Mouse (Mus musculus) lung, embryonic 14.5 days (tissue): ENCODE data around the gene 1810013L24Rik. TPM values are rescaled to one million over a fixed set of nuclear protein-coding genes. Genes with fewer than 3 reads are reported as not detected.
A peak's percentile ranks its signal among the peaks of the same experiment; 100 is the strongest.

Experiments used
- ATAC-seq: fragments of 200-750 bp; cut with Nextera tagmentation; 2 replicates; pipeline ENCODE4 v1.8.0; 2017; ENCODE audit warnings: mild to moderate bottlenecking, moderate TSS enrichment, moderate library complexity; ENCODE audit not compliant: insufficient read depth
- DNase-seq: peaks from one replicate; pipeline ENCODE4 v3.0.0-alpha.2; 2015
- H3K27ac ChIP-seq: fragments of 300-500 bp; sonication (generic); 2 replicates; pipeline ENCODE4 v1.5.1; 2014; ENCODE audit warnings: low read depth, mild to moderate bottlenecking, moderate library complexity
- H3K27me3 ChIP-seq: fragments of 300-500 bp; sonication (generic); 2 replicates; pipeline ENCODE4 v1.6.1; 2014; ENCODE audit warnings: low read length, control low read depth; ENCODE audit not compliant: insufficient read depth
- H3K36me3 ChIP-seq: fragments of 300-500 bp; sonication (generic); 2 replicates; pipeline ENCODE4 v1.6.1; 2014; ENCODE audit warnings: control low read depth; ENCODE audit not compliant: insufficient read depth
- H3K4me1 ChIP-seq: fragments of 300-500 bp; sonication (generic); 2 replicates; pipeline ENCODE4 v1.6.1; 2014; ENCODE audit warnings: antibody characterized with exemption, control low read depth; ENCODE audit not compliant: insufficient read depth
- H3K4me2 ChIP-seq: fragments of 300-500 bp; sonication (generic); 2 replicates; pipeline ENCODE4 v1.6.1; 2014; ENCODE audit warnings: mild to moderate bottlenecking
- H3K4me3 ChIP-seq: fragments of 300-500 bp; sonication (generic); 2 replicates; pipeline ENCODE4 v1.5.1; 2014; ENCODE audit warnings: low read depth, low read length
- H3K9ac ChIP-seq: fragments of 300-500 bp; sonication (generic); 2 replicates; pipeline ENCODE4 v1.6.1; 2014
- H3K9me3 ChIP-seq: fragments of 300-500 bp; sonication (generic); 2 replicates; pipeline ENCODE4 v1.6.1; 2016; ENCODE audit warnings: low read depth, low read length, control low read depth
- CTCF ChIP-seq: IDR thresholded peaks from 2 replicates; pipeline ENCODE4 v1.5.1; 2016; ENCODE audit warnings: antibody characterized with exemption, low read depth
- WGBS: fragments of 180-500 bp; shearing (Covaris S2); extraction: QIAGEN DNeasy Blood & Tissue Kit; methylation state at CpG from one replicate; pipeline ENCODE4 v1.1.7; 2014; 5-methylcytosine and 5-hydroxymethylcytosine counted together
- polyA plus RNA-seq: library from polyadenylated mRNA; unstranded; fragments of >200 nt; fragmentation: Nextera tagmentation; extraction: Ambion mirVana; gene quantifications from 2 replicates; pipeline ENCODE4 v1.2.1, GENCODE M21; 2014

Gene 1810013L24Rik
- polyA plus RNA-seq, 1 experiment from 2014 or later: 15.1 TPM

DNA sequence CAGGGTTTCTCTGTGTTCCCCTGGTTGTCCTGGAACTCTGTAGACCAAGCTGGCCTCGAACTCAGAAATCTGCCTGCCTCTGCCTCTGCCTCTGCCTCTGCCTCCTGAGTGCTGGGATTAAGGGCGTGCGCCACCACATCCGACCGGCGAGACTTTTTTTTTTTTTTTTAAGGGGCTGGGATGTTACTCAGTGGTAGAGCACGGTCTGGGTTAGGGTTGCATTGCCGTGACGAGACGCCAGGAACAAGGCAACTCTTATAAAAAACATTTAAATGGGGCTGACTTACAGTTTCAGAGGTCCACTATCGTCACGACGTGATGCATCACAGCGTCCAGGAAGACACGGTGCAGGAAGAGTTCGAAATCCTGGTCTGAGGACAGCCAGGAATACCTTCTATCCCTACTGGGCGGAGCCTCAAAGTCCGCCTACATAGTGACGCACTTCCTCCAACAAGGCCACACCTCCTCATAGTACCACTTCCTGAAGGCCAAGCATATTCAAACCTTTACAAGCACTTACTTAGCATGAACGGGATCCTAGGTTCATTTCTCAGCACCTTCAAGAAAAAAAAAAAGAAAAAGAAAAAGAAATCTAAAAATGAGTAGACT lies 37.8 kb upstream of the 1810013L24Rik start, which contains the start of gene Usp7:
Usp7 (minus strand) TSS at position 360 of the 609 bp plus-strand sequence.
- H3K4me1 ChIP-seq: no peaks in the 10 kb centered on the region
- H3K4me3 ChIP-seq: no peak within 1 kb of the TSS
- no peak within 1 kb of the TSS for H3K27ac ChIP-seq
- H3K4me2 ChIP-seq: no peak within 1 kb of the TSS
- 90% methylated on average over 20 of the region's 20 CpGs for WGBS
- no peak for ATAC-seq
- H3K9me3 ChIP-seq: no peaks in the 10 kb centered on the region
- H3K9ac ChIP-seq: no peak within 1 kb of the TSS
- H3K36me3 ChIP-seq: no peaks in the 10 kb centered on the region
- no peaks in the 10 kb centered on the region for H3K27me3 ChIP-seq
- DNase-seq: no peak
- TF ChIP-seq CTCF: no peak

DNA sequence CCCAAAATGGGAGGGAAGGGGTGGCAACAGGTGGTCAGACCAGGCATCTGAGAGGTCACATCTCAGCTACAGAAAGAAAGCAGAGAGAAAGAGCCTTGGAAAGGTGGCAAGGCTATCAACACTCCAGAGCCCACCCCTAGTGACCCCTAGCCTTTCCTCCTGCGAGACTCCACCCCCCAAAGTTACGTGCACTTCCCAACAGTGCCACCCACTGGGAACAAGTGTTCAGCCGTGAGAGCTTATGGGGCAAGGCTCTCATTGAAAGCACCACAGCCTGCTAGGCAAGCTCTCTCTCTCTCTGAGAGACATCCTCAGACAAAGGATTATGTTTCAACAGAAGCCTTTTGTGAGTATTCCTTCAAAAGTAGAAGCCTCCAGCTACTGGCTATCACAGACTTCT lies 34.9 kb upstream of the 1810013L24Rik start:
- Histone ChIP-seq H3K9ac (no peak overlapping the region), H3K27ac (no peak overlapping the region), H3K4me3 (no peak overlapping the region), H3K27me3 (no peaks in the 10 kb centered on the region), H3K36me3 (no peaks in the 10 kb centered on the region), H3K4me2 (no peak overlapping the region), H3K9me3 (no peaks in the 10 kb centered on the region), H3K4me1 (no peaks in the 10 kb centered on the region)
- ATAC-seq (no peak), DNase-seq (peak; percentile 26)
- 7% methylated on average over 3 of the region's 3 CpGs for WGBS
- no peak for TF ChIP-seq CTCF

DNA sequence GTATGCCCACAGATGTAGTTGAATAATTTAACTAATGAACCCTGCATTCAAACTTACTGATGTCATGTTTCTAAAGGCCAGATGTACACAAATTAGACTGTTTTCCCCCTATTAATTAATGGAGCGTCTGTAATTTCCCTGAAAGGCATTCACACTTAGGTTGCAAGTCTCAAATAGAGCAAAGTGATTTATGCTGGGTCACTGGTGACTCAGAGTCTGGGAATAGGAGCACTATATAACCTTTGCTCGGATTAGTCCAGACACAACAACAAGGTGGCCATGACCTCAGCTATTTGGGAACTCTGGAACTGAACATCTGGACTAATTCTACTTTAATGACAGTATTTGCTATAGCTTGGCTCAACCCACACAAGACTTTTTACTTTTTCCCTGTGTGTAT lies 34.0 kb upstream of the 1810013L24Rik start:
- WGBS: 86% methylated on average over 2 of the region's 2 CpGs
- H3K27me3 ChIP-seq: no peaks in the 10 kb centered on the region
- H3K9ac ChIP-seq: no peak overlapping the region
- DNase-seq: no peak
- H3K4me2 ChIP-seq: no peak overlapping the region
- ATAC-seq: no peak
- H3K4me3 ChIP-seq: no peak overlapping the region
- no peaks in the 10 kb centered on the region for H3K36me3 ChIP-seq
- H3K4me1 ChIP-seq: no peaks in the 10 kb centered on the region
- H3K9me3 ChIP-seq: no peaks in the 10 kb centered on the region
- TF ChIP-seq CTCF: no peak
- no peak overlapping the region for H3K27ac ChIP-seq

DNA sequence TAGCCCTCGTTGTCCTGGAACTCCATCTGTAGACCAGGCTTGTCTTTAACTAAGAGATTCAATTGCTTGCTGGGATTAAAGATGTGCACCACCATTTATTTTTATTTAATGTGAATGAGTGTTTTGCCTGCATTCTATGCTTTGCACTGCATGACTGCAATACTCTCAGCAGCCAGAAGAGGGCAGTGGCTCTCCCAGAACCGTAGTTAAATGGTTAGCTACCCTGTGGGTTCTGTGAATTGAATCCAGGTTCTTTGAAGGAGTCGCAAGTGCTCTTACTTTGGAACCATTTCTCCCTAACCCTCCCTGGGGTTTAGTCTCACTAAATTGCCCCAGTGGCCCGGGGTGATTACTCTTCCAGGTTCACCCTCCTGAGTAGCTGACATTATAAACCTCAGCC lies 23.2 kb upstream of the 1810013L24Rik start:
- no peak overlapping the region for H3K27ac ChIP-seq
- ATAC-seq: no peak
- no peak overlapping the region for H3K4me3 ChIP-seq
- no peaks in the 10 kb centered on the region for H3K9me3 ChIP-seq
- TF ChIP-seq CTCF: peak; percentile 76
- DNase-seq: peak; percentile 74
- no peaks in the 10 kb centered on the region for H3K4me1 ChIP-seq
- no peak overlapping the region for H3K9ac ChIP-seq
- H3K4me2 ChIP-seq: no peak overlapping the region
- H3K36me3 ChIP-seq: no peaks in the 10 kb centered on the region
- 21% methylated on average over 4 of the region's 4 CpGs for WGBS
- H3K27me3 ChIP-seq: no peaks in the 10 kb centered on the region

DNA sequence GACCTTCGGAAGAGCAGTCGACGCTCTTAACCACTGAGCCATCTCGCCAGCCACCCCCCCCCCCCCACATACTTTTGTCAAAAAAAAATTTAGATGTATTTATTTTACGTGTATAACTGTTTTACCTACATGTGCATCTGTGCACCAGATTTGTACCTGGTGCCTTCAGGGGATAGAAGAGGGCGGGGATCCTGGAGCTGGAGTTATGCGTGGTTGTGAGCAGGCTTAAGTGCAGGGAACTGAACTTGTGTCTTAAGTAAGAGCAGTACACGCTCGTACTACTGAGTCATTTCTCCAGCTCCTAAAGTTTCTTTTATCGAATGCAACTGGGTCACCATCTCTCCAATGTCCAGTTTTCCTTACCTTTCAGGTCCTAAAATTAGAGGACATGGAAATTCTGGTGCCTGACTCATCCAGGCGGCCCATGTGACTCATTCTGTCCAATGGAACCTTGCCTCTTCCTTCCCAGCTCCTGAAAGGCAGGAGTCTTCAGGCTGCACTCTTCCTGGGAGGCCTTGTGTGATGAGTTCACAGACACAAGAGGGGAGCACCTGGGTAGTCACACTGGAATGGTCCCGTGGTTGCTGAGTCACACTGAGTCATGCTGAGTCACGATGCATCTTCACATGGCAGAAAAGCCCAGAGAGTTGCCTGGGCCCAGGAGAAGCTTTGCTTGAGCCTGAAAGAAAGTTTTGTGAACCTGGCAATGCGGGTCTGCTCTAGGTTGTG lies 19.3 kb upstream of the 1810013L24Rik start:
- no peak for TF ChIP-seq CTCF
- Histone ChIP-seq H3K9ac (no peak overlapping the region), H3K9me3 (no peaks in the 10 kb centered on the region), H3K4me2 (no peak overlapping the region), H3K4me3 (no peak overlapping the region), H3K36me3 (no peaks in the 10 kb centered on the region), H3K4me1 (no peaks in the 10 kb centered on the region), H3K27me3 (no peaks in the 10 kb centered on the region), H3K27ac (no peak overlapping the region)
- DNase-seq: peak; percentile 18
- peak; percentile 65 for ATAC-seq
- WGBS: 86% methylated on average over 14 of the region's 14 CpGs

DNA sequence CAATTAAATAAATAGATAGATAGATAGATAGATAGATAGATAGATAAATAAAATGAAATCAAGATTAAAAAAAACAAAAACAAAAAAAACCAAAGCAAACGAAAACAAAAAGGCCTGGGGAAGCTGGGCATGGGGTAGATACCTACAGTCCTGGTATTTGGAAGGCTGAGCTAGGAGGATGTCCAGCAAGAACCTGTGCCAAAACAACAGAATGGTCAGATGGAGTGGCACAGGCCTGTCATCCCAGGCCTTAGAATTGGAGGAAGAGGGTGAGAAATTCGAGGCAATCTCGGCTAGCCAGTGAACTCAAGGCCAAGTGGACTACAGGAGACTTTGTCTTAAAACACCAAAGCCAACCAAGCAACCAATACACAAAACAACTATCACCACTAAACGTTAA lies 12.0 kb upstream of the 1810013L24Rik start:
- Histone ChIP-seq H3K36me3 (no peaks in the 10 kb centered on the region), H3K9ac (no peak overlapping the region), H3K27ac (no peak overlapping the region), H3K27me3 (no peaks in the 10 kb centered on the region), H3K4me2 (no peak overlapping the region), H3K4me3 (no peak overlapping the region), H3K4me1 (no peaks in the 10 kb centered on the region), H3K9me3 (no peaks in the 10 kb centered on the region)
- WGBS: 68% methylated on average over 4 of the region's 4 CpGs
- TF ChIP-seq CTCF: no peak
- no peak for ATAC-seq
- no peak for DNase-seq

DNA sequence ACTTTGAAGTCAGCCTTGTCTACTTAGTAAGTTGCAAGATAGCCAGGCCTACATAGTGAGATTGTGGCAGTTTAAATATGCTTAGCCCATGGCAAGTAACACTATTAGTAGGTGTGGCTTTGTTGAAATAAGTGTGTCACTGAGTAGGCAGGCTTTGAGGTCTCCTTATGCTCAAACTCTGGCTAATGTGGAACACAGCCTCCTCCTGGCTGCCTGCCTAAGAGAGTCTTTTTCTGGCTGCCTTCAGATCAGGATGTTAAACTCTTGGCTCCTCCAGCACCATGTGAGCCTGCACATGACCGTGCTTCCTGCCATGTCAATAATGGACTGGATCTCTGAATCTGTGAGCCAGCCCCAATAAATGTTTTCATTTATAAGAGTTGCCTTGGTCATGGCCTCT lies 8.5 kb upstream of the 1810013L24Rik start:
- no peak overlapping the region for H3K4me3 ChIP-seq
- no peak overlapping the region for H3K4me2 ChIP-seq
- ATAC-seq (no peak), DNase-seq (no peak)
- no peaks in the 10 kb centered on the region for H3K36me3 ChIP-seq
- H3K9me3 ChIP-seq: no peaks in the 10 kb centered on the region
- no peak overlapping the region for H3K27ac ChIP-seq
- H3K4me1 ChIP-seq: no peaks in the 10 kb centered on the region
- 81% methylated on average over 1 of the region's 1 CpGs for WGBS
- TF ChIP-seq CTCF: no peak
- H3K27me3 ChIP-seq: no peaks in the 10 kb centered on the region
- H3K9ac ChIP-seq: no peak overlapping the region
